Mouse (Mus musculus): Measurements from ENCODE around the gene Def8.

GRCm38 (mm10) chr8:123387801-123388200 is 35.5 kb upstream of the Def8 start:
- TF ChIP-seq POLR2A (IDR thresholded peaks at IDR 0.05; ENCODE audit: control insufficient read depth, low read depth, low read length) (no peak), CTCF (IDR thresholded peaks at IDR 0.05; ENCODE audit: control insufficient read depth, insufficient read depth, insufficient replicate concordance, low read depth, low read length) (no peak)
